Mouse (Mus musculus) heart, embryonic 13.5 days (tissue): Measurements from ENCODE around the gene Hmg20a. TPM values are rescaled to one million over a fixed set of nuclear protein-coding genes. Genes with fewer than 3 reads are reported as not detected.

Source experiments
- ATAC-seq: fragments of 200-750 bp; cut with Nextera tagmentation; 2 replicates; pipeline ENCODE4 v1.8.0; 2017; ENCODE audit warnings: moderate TSS enrichment; ENCODE audit not compliant: insufficient number of reproducible peaks, low FRiP score, low TSS enrichment; ENCODE audit errors: extremely low read depth
- H3K27ac ChIP-seq: fragments of 300-500 bp; sonication (generic); replicated peaks from 2 replicates; pipeline ENCODE4 v1.5.1; 2015; ENCODE audit warnings: moderate library complexity, mild to moderate bottlenecking, inconsistent platforms
- H3K27me3 ChIP-seq: fragments of 300-500 bp; sonication (generic); replicated peaks from 2 replicates; pipeline ENCODE4 v1.6.1; 2015; ENCODE audit warnings: mild to moderate bottlenecking, inconsistent platforms
- H3K36me3 ChIP-seq: fragments of 300-500 bp; sonication (generic); 2 replicates; pipeline ENCODE4 v1.6.1; 2015; ENCODE audit warnings: mild to moderate bottlenecking, inconsistent platforms
- H3K4me1 ChIP-seq: fragments of 300-500 bp; sonication (generic); 2 replicates; pipeline ENCODE4 v1.6.1; 2015; ENCODE audit warnings: inconsistent platforms
- H3K4me2 ChIP-seq: fragments of 300-500 bp; sonication (generic); 2 replicates; pipeline ENCODE4 v1.6.1; 2015; ENCODE audit warnings: inconsistent platforms, mild to moderate bottlenecking, moderate library complexity
- H3K4me3 ChIP-seq: fragments of 300-500 bp; sonication (generic); 2 replicates; pipeline ENCODE4 v1.5.1; 2015; ENCODE audit warnings: moderate library complexity, mild to moderate bottlenecking, inconsistent platforms
- H3K9ac ChIP-seq: fragments of 300-500 bp; sonication (generic); 2 replicates; pipeline ENCODE4 v1.6.1; 2015; ENCODE audit warnings: inconsistent platforms, mild to moderate bottlenecking, moderate library complexity
- H3K9me3 ChIP-seq: fragments of 300-500 bp; sonication (generic); 2 replicates; pipeline ENCODE4 v1.6.1; 2016; ENCODE audit warnings: inconsistent platforms
- WGBS: fragments of 180-500 bp; shearing (Covaris S2); methylation state at CpG from one replicate; pipeline ENCODE4 v1.1.7; 2015; ENCODE audit warnings: mixed read lengths; 5-methylcytosine and 5-hydroxymethylcytosine counted together
- polyA plus RNA-seq: library from polyadenylated mRNA; unstranded; fragments of >200 nt; fragmentation: Nextera tagmentation; extraction: Ambion mirVana; gene quantifications from 2 replicates; pipeline ENCODE4 v1.2.1, GENCODE M21; 2015

Gene Hmg20a
- polyA plus RNA-seq, 1 experiment from 2014 or later: 51.0 TPM

- Histone ChIP-seq H3K27ac (peak overlapping the region; percentile 92), H3K4me2 (0 out of 2 replicates have a peak overlapping the region, but pooled peaks have one; percentile 10)
Observed at GRCm38 (mm10) chr9:56497181-56497864, 78.9 kb downstream of the Hmg20a start.

DNA sequence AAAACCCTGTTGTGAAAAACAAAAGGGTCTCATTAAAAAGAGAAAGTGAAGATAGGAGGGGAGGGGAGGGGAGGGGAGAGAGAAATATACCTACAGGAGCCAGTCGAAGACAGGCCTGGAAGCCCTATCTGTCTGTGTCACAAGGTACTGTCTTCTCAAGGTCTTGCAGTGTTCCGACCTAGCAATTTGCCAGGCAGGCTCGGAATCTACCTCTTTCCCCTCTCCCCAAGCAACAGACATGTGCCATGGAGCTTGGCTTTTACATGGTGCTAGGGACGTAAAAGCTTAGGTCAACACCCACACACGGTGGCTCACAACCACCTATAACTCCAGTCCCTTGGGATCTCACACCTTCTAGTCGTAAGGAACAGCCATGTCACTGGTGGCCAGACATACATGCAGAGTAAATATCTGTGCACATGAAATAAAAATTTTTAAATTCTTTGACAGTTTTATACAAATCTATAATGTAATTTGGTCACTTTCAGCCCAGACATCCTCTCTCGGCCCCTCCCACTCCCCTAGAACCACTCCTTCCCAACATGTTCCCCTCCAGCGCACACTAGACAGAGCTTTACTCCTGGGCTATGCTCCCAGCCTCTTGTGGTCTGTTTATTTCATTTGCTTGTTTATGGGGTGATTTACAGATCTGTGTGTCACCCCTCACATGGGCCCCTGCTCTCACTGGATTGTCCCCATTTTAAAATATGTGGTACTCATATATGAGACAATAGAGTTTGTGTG lies 81.1 kb downstream of the Hmg20a start:
- H3K4me3 ChIP-seq: no peak overlapping the region
- ATAC-seq: no peak
- H3K36me3 ChIP-seq: peaks cover 13% of the 10 kb centered on the region
- WGBS: 80% methylated on average over 8 of the region's 8 CpGs
- peaks cover 91% of the 10 kb centered on the region for H3K4me1 ChIP-seq
- no peaks in the 10 kb centered on the region for H3K9me3 ChIP-seq
- H3K27me3 ChIP-seq: no peaks in the 10 kb centered on the region
- H3K4me2 ChIP-seq: no peak overlapping the region
- 0 out of 2 replicates have a peak overlapping the region, but pooled peaks have one; percentile 69 for H3K9ac ChIP-seq
- no peak overlapping the region for H3K27ac ChIP-seq

More at GRCm38 (mm10) chr9:56497181-56497864, 78.9 kb downstream of the Hmg20a start:
- Histone ChIP-seq H3K36me3 (peaks cover 32% of the 10 kb centered on the region), H3K9ac (peak overlapping the region; percentile 69), H3K4me1 (peaks cover 71% of the 10 kb centered on the region), H3K4me3 (no peak overlapping the region), H3K9me3 (no peaks in the 10 kb centered on the region), H3K27me3 (no peaks in the 10 kb centered on the region)
- 35% methylated on average over 5 of the region's 5 CpGs for WGBS
- no peak for ATAC-seq

- H3K27me3 ChIP-seq: no peaks in the 10 kb centered on the region
- no peaks in the 10 kb centered on the region for H3K9me3 ChIP-seq
- H3K36me3 ChIP-seq: no peaks in the 10 kb centered on the region
- peak overlapping the region; percentile 100 for H3K27ac ChIP-seq
- no peak for ATAC-seq
- peaks cover 91% of the 10 kb centered on the region for H3K4me1 ChIP-seq
- no peak overlapping the region for H3K9ac ChIP-seq
- WGBS: 63% methylated on average over 8 of the region's 8 CpGs
- H3K4me3 ChIP-seq: no peak overlapping the region
- no peak overlapping the region for H3K4me2 ChIP-seq
Observed at GRCm38 (mm10) chr9:56500893-56501590, 82.6 kb downstream of the Hmg20a start.

DNA sequence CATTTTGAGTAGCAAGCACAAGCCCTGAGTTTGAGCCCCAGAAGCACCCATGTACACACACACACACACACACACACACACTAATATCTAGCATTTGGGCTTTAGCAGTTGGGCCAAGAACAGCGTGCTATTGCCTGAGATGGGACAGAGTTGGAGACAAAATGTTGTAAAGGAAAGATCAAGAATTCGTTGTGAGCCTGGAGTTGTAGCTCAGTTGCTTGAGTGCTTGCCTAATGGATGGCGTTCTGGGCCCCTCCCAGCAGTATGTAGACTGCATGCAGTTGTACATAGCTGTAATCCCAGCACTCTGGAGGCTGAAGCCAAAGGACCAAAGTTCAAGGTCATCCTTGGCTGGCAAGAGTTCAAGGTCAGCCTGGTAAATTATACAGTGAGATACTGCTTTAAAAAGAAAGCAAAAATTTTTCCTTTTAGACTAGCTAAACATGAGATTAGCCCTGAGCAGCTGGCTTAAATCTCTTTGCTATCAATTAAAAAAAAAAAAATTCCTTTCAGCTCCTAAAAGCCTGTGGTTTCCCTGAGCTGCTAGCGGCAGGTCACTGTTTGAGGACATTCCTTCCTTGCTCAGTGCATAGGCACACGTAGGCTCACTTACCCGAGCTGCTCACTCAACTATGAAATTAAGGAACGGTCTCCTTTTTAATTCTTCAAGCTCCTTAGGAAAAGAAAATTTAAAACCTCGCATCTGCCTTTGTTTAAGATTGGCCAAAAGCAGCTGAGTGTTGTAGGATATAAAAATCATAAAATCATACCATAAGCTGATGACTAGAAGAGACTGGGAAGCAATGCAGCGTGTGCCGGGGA lies 83.5 kb downstream of the Hmg20a start:
- peak overlapping the region; percentile 51 for H3K4me2 ChIP-seq
- peaks cover 90% of the 10 kb centered on the region for H3K4me1 ChIP-seq
- 40% methylated on average over 10 of the region's 10 CpGs for WGBS
- H3K36me3 ChIP-seq: no peaks in the 10 kb centered on the region
- no peak for ATAC-seq
- H3K27me3 ChIP-seq: no peaks in the 10 kb centered on the region
- peak overlapping the region; percentile 100 for H3K27ac ChIP-seq
- peak overlapping the region; percentile 60; the same call in 1 of the 2 replicates for H3K9ac ChIP-seq
- H3K4me3 ChIP-seq: no peak overlapping the region
- no peaks in the 10 kb centered on the region for H3K9me3 ChIP-seq

- Histone ChIP-seq H3K9ac (peak overlapping the region; percentile 60; the same call in 1 of the 2 replicates), H3K4me3 (no peak overlapping the region), H3K27ac (peak overlapping the region; percentile 100), H3K36me3 (no peaks in the 10 kb centered on the region), H3K27me3 (no peaks in the 10 kb centered on the region), H3K4me1 (peaks cover 90% of the 10 kb centered on the region), H3K9me3 (no peaks in the 10 kb centered on the region), H3K4me2 (peak overlapping the region; percentile 51)
- ATAC-seq: no peak
- 28% methylated on average over 8 of the region's 8 CpGs for WGBS
Observed at GRCm38 (mm10) chr9:56502543-56502971, 84.1 kb downstream of the Hmg20a start.

GRCm38 (mm10) chr9:56503621-56504500 lies 85.5 kb downstream of the Hmg20a start:
- Histone ChIP-seq H3K27ac (peak overlapping the region; percentile 100), H3K9me3 (no peaks in the 10 kb centered on the region), H3K4me1 (peaks cover 90% of the 10 kb centered on the region), H3K36me3 (no peaks in the 10 kb centered on the region), H3K4me2 (no peak overlapping the region), H3K4me3 (no peak overlapping the region), H3K27me3 (no peaks in the 10 kb centered on the region), H3K9ac (no peak overlapping the region)
- no peak for ATAC-seq
- 51% methylated on average over 7 of the region's 7 CpGs for WGBS

GRCm38 (mm10) chr9:56504511-56504910 lies 86.1 kb downstream of the Hmg20a start:
- Histone ChIP-seq H3K4me1 (peaks cover 90% of the 10 kb centered on the region), H3K27me3 (no peaks in the 10 kb centered on the region), H3K36me3 (no peaks in the 10 kb centered on the region), H3K27ac (peak overlapping the region; percentile 100), H3K9me3 (no peaks in the 10 kb centered on the region), H3K4me2 (no peak overlapping the region), H3K4me3 (no peak overlapping the region), H3K9ac (no peak overlapping the region)
- ATAC-seq: no peak
- WGBS: 57% methylated on average over 5 of the region's 5 CpGs

DNA sequence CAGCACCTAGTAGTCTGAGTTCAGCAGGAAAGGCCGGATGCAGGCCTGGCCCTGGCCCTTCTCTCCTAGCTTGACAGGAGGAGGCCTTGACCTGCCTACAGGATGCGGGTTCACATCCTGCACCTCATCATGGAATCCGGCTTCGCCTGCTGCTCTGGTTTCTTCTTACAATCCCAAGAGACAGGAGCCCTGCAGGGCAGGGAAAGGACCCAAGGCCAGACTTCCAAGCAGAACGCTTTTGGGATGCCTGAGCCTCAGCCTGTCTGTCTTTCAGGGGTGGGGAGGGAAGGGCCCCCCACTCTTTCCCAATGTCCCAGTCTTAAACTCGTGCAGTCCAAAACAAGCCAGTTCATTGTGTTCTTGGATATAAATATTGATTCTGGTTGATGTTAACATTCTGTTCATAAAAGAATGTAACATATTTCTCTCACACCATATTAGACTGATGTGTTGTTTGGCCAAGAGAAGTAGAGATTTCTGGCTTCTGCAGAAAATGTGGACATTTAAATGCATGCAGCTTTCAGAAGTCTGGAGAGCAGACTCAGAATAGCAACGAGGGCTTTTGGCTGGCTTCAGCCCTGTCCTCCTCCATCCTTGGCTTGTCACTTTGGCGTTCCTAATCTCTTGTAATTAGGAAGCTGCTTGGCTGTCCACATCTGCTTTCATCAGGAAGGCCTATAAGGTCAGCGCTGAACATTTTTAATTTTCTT lies 86.8 kb downstream of the Hmg20a start:
- peak overlapping the region; percentile 100 for H3K27ac ChIP-seq
- no peaks in the 10 kb centered on the region for H3K9me3 ChIP-seq
- H3K27me3 ChIP-seq: no peaks in the 10 kb centered on the region
- ATAC-seq: no peak
- H3K4me1 ChIP-seq: peaks cover 91% of the 10 kb centered on the region
- H3K36me3 ChIP-seq: no peaks in the 10 kb centered on the region
- 40% methylated on average over 9 of the region's 9 CpGs for WGBS
- H3K4me2 ChIP-seq: peak overlapping the region; percentile 87
- peak overlapping the region; percentile 86 for H3K9ac ChIP-seq
- peak overlapping the region; percentile 52 for H3K4me3 ChIP-seq

- peaks cover 85% of the 10 kb centered on the region for H3K4me1 ChIP-seq
- peak overlapping the region; percentile 52 for H3K4me3 ChIP-seq
- WGBS: under 1% methylated on average over 31 of the region's 31 CpGs
- H3K27me3 ChIP-seq: no peaks in the 10 kb centered on the region
- peak overlapping the region; percentile 87 for H3K4me2 ChIP-seq
- H3K9me3 ChIP-seq: no peaks in the 10 kb centered on the region
- no peaks in the 10 kb centered on the region for H3K36me3 ChIP-seq
- peak; percentile 45; the same call in 1 of the 2 replicates for ATAC-seq
- H3K27ac ChIP-seq: peak overlapping the region; percentile 100
- H3K9ac ChIP-seq: peak overlapping the region; percentile 86
Observed at GRCm38 (mm10) chr9:56505793-56506755, 87.7 kb downstream of the Hmg20a start.
